Mouse (Mus musculus): ENCODE results near the gene Cish.
"Not testable (repeated sequence)": the region's sequence is repeated elsewhere in the genome, so short reads cannot be mapped to it uniquely, and the experiment has no call there.

Cish gene

DNA sequence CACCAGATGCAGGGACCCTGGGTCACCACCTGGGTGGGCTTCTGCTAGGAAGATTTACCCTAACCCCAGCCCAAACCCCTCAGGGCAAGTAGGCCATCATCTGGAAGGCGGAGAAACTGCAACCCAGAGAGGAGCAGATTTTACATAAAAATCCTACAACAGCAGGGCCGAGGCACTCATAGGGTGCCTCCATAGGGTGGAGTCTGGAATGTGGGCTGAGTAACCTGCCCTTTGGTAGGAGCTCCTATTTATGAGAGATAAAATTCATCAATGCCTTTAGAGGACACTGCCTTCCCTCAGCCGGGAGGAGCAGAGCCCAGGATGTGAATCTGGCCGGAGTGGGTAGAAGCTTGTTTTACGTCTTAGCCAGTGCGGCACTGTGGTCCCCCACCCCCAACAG is 3.0 kb downstream of the Cish start:
- peak; percentile 44 for DNase-seq (ENCODE audit: low spot score)

DNA sequence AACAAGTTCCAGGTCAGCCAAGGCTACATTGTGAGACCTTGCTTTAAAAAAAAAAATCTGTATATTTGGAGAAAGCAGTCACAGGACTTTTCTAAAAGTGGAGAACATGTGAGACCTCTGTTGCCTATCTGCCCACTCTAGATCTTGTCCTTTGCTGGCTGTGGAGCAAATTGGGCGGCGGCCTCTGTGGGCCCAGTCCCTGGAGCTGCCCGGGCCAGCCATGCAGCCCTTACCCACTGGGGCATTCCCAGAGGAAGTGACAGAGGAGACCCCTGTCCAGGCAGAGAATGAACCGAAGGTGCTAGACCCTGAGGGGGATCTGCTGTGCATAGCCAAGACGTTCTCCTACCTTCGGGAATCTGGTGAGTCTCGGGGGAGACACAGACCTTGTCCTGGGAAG is 4.0 kb downstream of the Cish start:
- DNase-seq (ENCODE audit: low spot score): peak; percentile 45

- DNase-seq (ENCODE audit: low spot score): peak; percentile 40
These were observed 4.6 kb downstream of the Cish start for GRCm38 (mm10) chr9:107300224-107300973.

- peak; percentile 53 for DNase-seq (ENCODE audit: low spot score)
These were observed 5.9 kb downstream of the Cish start for GRCm38 (mm10) chr9:107301554-107302331.

- DNase-seq (ENCODE audit: low spot score): no peak
These were observed 6.8 kb downstream of the Cish start for GRCm38 (mm10) chr9:107302592-107302991.

DNA sequence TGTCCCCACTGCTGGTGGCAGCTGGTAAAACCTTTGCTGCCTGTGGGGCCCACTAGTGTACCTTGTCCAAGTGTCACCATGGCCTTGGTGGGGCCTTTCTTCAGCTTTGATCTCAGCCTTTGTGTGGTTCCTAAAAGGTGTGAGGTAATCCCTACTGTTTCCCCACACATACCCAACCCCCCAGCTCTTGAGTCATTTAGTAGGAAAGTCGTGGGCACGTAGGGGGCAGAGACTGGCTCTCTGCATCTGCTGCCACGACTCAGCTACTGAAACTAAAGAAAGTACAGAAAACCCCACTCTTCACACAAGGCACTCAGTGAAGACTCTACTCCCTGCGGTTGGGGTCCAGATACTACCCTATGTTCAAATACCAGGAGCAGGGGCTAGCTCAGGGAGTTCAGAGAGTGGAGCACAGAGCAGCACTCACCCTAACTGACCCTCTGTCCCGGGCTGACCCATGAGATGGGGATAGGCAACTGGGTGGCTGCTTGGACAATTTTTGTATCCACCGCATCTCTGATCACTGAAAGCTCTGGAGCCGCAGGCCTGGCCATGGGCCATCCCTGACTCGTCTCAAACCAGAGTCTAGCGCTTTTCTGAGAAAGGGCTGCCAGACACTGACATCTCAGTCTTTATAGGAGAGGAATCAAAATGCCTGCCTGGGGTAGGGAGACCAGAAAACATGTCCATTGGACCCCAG is 7.4 kb downstream of the Cish start:
- no peak for DNase-seq (ENCODE audit: low spot score)

DNA sequence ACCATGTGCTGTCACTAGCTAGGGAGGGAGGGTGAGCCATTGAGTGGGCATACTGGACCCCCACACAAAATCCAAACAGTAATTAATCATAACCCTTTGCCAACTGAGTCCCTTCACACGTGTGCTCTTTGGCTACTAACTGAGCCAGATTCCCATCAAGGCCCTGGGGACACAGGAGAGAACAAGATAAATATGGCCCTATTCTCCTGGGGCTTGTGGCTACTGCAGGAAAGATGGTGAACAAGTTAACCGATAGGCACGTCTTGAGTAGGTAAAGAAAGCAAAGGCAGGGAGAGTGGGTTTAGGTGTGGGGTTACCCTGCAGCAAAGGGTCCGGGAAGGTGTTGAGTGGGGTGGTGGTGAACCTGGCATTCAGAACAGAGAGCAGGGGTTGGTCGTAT is 8.1 kb downstream of the Cish start:
- no peak for DNase-seq (ENCODE audit: low spot score)

DNA sequence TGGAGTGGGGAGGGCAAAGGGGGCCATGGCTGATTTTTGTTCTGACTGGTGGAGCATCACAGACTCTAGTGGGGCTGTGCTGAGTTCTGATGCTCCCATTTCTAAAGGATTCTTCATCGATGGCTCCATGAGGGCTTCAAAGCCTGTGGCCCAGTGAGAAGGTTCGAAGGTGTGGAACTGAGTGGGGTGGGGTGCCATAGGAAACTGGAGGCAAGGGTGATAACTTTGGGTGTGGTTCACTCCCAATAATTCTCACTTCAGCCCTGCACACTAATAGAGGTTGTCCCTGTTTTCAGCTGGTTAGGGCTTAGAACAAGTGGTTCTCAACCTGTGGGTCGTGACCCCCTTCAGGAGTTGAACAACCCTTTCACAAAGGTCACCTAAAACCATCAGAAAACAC is 8.6 kb downstream of the Cish start:
- DNase-seq (ENCODE audit: low spot score): no peak

DNA sequence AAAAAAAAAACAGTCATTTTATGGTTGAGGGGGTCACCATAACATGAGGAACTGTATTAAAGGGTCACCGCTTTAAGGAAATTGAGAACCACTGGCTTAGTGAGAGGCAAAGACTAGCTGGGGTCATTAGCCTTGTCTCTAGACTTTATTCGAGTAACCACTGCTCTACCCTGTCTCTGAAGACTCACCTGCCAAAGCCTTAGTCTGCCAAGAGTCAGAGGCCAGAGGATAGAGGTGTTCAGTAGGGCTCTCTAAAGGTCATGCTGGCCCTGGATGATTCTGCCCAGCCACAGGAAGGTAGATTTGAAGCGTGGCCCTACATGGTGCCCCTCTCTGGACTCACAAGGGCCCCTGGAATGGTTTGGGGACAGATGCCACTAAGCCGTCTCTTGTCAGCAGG is 9.2 kb downstream of the Cish start:
- no peak for DNase-seq (ENCODE audit: low spot score)

DNA sequence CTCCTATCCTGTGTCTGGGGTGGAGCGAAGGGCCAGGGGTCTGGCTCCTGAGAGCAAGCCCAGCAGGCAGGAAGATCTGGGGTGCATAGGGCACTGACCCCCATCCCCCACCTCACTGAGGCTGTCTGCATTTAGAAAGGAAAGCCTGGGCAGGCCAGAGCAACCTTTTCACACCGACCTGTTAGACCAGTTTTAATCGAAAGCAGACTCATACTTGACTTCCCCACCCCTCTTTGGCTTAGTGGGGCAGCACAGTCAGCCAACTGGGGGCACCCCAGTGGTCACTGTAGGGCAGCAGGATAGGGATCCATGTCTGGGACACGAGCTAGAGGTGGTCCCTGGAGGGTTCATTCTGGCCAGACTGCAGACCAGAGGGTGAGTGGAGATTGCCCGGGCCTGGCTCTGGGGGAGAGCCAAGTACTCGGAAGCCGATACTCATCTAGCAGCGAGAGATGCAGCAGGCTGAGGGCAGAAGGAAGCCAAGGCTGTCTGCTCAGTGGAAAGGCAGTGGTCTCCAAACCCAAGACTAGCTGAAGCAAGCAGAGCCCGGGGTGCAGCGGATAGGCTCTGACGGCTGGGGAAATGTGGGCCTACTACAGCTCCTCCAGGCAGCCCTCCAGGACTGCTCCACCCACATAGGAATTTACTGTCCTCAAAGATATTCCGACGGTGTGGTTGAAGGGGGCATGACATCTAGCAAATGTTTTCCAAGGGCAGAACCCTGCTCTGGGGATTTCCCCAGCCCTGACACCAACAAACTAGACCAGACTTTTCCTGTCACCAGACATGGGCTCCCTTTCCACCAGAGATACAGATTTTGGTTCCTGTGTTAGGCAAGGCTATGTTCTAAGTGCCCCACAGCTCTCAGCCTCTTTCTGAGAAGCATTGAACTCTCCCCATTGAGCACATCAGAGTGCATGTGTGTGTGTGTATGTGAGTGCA is 10.0 kb downstream of the Cish start:
- peak; percentile 49 for DNase-seq (ENCODE audit: low spot score)

- DNase-seq (ENCODE audit: low spot score): not testable (repeated sequence)
These were observed 10.8 kb downstream of the Cish start for GRCm38 (mm10) chr9:107306673-107307072.

- peak; percentile 37 for DNase-seq (ENCODE audit: low spot score)
These were observed 11.5 kb downstream of the Cish start for GRCm38 (mm10) chr9:107307099-107307872.

GRCm38 (mm10) chr9:107307886-107308285 is 12.1 kb downstream of the Cish start:
- peak; percentile 92 for DNase-seq (ENCODE audit: low spot score)

DNA sequence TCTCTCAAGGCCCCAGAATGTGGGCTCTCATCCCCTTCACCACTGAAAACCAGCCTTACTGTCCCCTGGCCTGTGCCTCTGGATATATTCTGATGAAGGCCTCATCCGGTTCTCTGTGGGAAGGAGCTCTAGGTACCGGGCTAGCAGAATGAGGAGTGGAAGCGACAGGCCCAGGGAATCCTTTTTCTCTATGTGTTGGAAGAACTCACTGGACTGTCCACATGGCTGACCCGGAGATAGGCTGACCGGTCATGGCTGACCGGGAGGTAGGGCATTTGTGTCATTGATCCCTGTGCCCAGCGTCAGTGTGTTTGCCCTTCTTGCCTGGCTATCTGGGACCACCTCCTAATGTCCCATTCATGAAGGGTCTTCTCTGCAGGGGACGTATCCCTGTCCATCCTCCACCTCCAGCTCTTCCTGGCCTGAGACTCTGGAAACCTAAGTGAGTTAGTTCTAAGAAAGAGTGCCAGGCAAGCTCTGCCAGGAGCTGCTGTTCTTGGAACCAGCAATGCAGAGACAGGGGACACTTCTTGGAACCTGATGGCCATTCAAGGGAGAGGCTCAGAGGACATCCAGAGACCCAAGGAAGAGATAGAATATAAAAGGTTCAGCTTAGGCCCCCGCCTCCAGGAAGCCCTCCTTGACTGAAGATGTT is 12.6 kb downstream of the Cish start:
- DNase-seq (ENCODE audit: low spot score): no peak

GRCm38 (mm10) chr9:107309171-107309570 is 13.3 kb downstream of the Cish start:
- DNase-seq (ENCODE audit: low spot score): no peak

DNA sequence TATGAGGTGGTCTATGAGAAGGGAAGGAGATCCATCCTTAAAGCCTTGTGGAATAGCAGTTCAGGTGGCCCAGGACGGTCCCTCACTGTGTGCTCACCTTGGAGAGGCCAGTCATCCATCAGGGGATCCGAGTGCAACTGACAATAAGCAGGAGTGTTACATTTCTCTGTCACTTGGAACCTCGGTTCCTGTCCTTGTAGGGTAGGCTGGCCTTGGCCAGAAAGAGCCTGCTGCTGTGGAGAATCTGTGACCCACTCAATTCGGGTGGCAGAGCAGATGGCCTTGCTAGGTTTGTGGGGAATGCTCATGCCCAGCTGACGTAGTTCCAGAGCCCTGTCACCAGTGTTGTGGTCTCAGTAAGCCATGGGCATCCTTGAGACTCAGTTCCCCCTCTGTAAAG is 13.8 kb downstream of the Cish start:
- DNase-seq (ENCODE audit: low spot score): no peak

- peak; percentile 40 for DNase-seq (ENCODE audit: low spot score)
These were observed 17.2 kb downstream of the Cish start for GRCm38 (mm10) chr9:107312811-107313584.

DNA sequence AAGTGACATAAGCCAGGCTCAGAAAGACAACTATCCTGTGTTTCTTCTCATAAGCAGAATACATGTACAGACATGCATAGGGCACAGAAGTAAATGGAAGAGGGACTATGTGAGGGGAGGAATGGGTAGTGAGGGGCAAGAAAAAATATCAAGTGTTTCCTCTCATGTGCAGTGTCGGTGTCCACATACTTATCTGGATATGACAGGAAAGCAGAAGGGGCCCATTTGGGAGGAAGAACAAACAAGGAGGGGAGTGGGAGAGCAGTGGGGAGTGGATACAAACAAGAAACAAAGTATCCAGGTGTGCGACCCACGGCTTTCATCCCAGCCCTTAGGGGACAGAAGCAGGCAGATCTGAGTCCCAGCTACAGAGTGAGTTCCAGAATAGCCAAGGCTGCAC is 18.1 kb downstream of the Cish start:
- DNase-seq (ENCODE audit: low spot score): no peak

DNA sequence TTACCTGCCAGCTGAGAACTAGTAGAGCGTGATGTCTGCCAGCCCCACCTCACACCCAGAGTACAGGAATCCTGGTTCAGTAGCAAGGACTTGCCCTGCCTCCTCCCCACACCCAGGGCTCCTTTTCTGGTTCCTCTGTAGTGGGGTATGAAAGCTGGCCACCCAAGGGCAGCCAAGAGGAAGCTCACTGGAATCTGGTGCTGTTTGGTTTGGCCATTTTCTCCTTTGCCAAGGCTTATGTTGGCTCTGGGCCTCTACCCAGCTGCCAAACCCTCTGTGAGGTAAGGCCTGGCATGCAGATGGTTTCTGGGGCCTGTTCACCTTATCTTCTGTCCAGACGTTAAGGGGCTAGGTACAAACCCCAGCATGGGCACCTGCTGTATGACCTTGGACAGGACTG is 20.0 kb downstream of the Cish start:
- DNase-seq (ENCODE audit: low spot score): no peak
